Mouse (Mus musculus) midbrain, embryonic 16.5 days (tissue): ENCODE data around the gene E330017A01Rik. TPM values are rescaled to one million over a fixed set of nuclear protein-coding genes. Genes with fewer than 3 reads are reported as not detected.

Source experiments
- ATAC-seq: fragments of 200-750 bp; cut with Nextera tagmentation; 2 replicates; pipeline ENCODE4 v1.8.0; 2017; ENCODE audit warnings: moderate TSS enrichment
- H3K27ac ChIP-seq: fragments of 300-500 bp; sonication (generic); 2 replicates; pipeline ENCODE4 v1.5.1; 2014; ENCODE audit warnings: mild to moderate bottlenecking, low read length, mixed read lengths
- H3K27me3 ChIP-seq: fragments of 300-500 bp; sonication (generic); 2 replicates; pipeline ENCODE4 v1.6.1; 2014; ENCODE audit warnings: low read depth, low read length, mixed read lengths; ENCODE audit not compliant: control insufficient read depth, insufficient read depth
- H3K36me3 ChIP-seq: fragments of 300-500 bp; sonication (generic); 2 replicates; pipeline ENCODE4 v1.6.1; 2014; ENCODE audit warnings: mild to moderate bottlenecking, low read length, moderate library complexity, mixed read lengths; ENCODE audit not compliant: control insufficient read depth, insufficient read depth
- H3K4me1 ChIP-seq: fragments of 300-500 bp; sonication (generic); 2 replicates; pipeline ENCODE4 v1.6.1; 2014; ENCODE audit warnings: mild to moderate bottlenecking, low read length, mixed read lengths; ENCODE audit not compliant: control insufficient read depth, insufficient read depth
- H3K4me2 ChIP-seq: fragments of 300-500 bp; sonication (generic); 2 replicates; pipeline ENCODE4 v1.6.1; 2014; ENCODE audit warnings: mild to moderate bottlenecking, low read length, mixed read lengths
- H3K4me3 ChIP-seq: fragments of 300-500 bp; sonication (generic); 2 replicates; pipeline ENCODE4 v1.5.1; 2014; ENCODE audit warnings: low read depth, mild to moderate bottlenecking, low read length, moderate library complexity, mixed read lengths
- H3K9ac ChIP-seq: fragments of 300-500 bp; sonication (generic); 2 replicates; pipeline ENCODE4 v1.6.1; 2014; ENCODE audit warnings: low read depth, low read length, mixed read lengths
- H3K9me3 ChIP-seq: fragments of 300-500 bp; sonication (generic); replicated peaks from 2 replicates; pipeline ENCODE4 v1.6.1; 2014; ENCODE audit warnings: mild to moderate bottlenecking, low read length, mixed read lengths; ENCODE audit not compliant: control insufficient read depth, poor library complexity, severe bottlenecking
- polyA plus RNA-seq: library from polyadenylated mRNA; unstranded; fragments of >200 nt; fragmentation: Nextera tagmentation; extraction: Ambion mirVana; gene quantifications from 2 replicates; pipeline ENCODE4 v1.2.1, GENCODE M21; 2015

E330017A01Rik gene
- polyA plus RNA-seq, 1 experiment from 2014 or later = not detected

DNA sequence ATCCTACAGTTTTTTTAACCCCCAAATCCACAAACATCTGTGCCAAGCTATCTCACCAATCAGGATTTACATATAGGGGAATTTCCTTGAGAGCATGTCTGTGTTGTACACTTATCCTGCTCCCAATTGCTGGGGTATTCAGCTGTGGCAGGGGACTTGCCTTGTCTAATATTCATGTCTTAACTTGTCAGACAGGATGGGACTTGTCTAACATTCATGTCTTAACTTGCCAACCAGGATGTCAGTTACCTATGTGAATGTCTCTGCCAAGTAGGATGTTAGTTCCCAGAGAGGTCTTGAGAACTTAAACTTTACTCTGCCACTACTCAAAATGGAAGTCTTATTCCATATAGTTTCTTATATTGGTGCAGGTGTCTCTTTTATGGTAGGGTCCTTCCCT is 49.1 kb downstream of the E330017A01Rik start:
- ATAC-seq = no peak
- H3K4me3 ChIP-seq = no peak overlapping the region
- no peaks in the 10 kb centered on the region for H3K4me1 ChIP-seq
- no peaks in the 10 kb centered on the region for H3K36me3 ChIP-seq
- H3K27ac ChIP-seq = no peak overlapping the region
- no peaks in the 10 kb centered on the region for H3K9me3 ChIP-seq
- H3K4me2 ChIP-seq = no peak overlapping the region
- no peak overlapping the region for H3K9ac ChIP-seq
- H3K27me3 ChIP-seq = no peaks in the 10 kb centered on the region

Other genes starting within 250 kb of the E330017A01Rik start
- gene Dcbld2, start 230.3 kb downstream of the E330017A01Rik start, polyA plus RNA-seq = 5.5 and 5.9 TPM in 2 replicates
- gene St3gal6, start 114.5 kb downstream of the E330017A01Rik start, polyA plus RNA-seq = 12.6 and 13.2 TPM in 2 replicates
- gene Gm813, start 21.8 kb downstream of the E330017A01Rik start, polyA plus RNA-seq = not detected in 2 replicates
- 13.5 and 13.6 TPM in 2 replicates for gene Cpox, start 31.6 kb upstream of the E330017A01Rik start, polyA plus RNA-seq
- gene Gpr15, start 80.3 kb upstream of the E330017A01Rik start, polyA plus RNA-seq = 0.18 TPM in 1 of 2 replicates, not detected in the other
- 144 and 152 TPM in 2 replicates for gene Cldnd1, start 89.2 kb upstream of the E330017A01Rik start, polyA plus RNA-seq
- gene Olfr172, start 124.4 kb upstream of the E330017A01Rik start, polyA plus RNA-seq = not detected in 2 replicates
- gene Olfr173, start 161.5 kb upstream of the E330017A01Rik start, polyA plus RNA-seq = not detected in 2 replicates
- gene Olfr175-ps1, start 188.0 kb upstream of the E330017A01Rik start, polyA plus RNA-seq = not detected in 2 replicates
- gene Olfr177, start 236.0 kb upstream of the E330017A01Rik start, polyA plus RNA-seq = not detected in 2 replicates